Mouse (Mus musculus) liver, postnatal 0 days (tissue): ENCODE measurements around the gene Tnnt2. TPM values are rescaled to one million over a fixed set of nuclear protein-coding genes. Genes with fewer than 3 reads are reported as not detected.

Source experiments
- ATAC-seq: fragments of 200-750 bp; cut with Nextera tagmentation; 2 replicates; pipeline ENCODE4 v1.8.0; 2017; ENCODE audit warnings: mild to moderate bottlenecking, moderate library complexity
- DNase-seq: peaks from one replicate; pipeline ENCODE4 v3.0.0-alpha.2; 2016
- H3K27ac ChIP-seq: fragments of 300-500 bp; sonication (generic); 2 replicates; pipeline ENCODE4 v1.5.1; 2014; ENCODE audit warnings: antibody characterized with exemption, moderate library complexity, mild to moderate bottlenecking, low read depth
- H3K27me3 ChIP-seq: fragments of 300-500 bp; sonication (generic); 2 replicates; pipeline ENCODE4 v1.6.1; 2014; ENCODE audit warnings: low read length, control low read depth, mixed read lengths; ENCODE audit not compliant: insufficient read depth
- H3K36me3 ChIP-seq: fragments of 300-500 bp; sonication (generic); replicated peaks from 2 replicates; pipeline ENCODE4 v1.6.1; 2014; ENCODE audit warnings: mild to moderate bottlenecking, control low read depth, low read length, moderate library complexity, mixed read lengths; ENCODE audit not compliant: insufficient read depth
- H3K4me1 ChIP-seq: fragments of 300-500 bp; sonication (generic); 2 replicates; pipeline ENCODE4 v1.6.1; 2014; ENCODE audit warnings: antibody characterized with exemption, mild to moderate bottlenecking, control low read depth; ENCODE audit not compliant: insufficient read depth
- H3K4me2 ChIP-seq: fragments of 300-500 bp; sonication (generic); 2 replicates; pipeline ENCODE4 v1.6.1; 2014; ENCODE audit warnings: low read depth, mild to moderate bottlenecking, low read length, moderate library complexity, mixed read lengths
- H3K4me3 ChIP-seq: fragments of 300-500 bp; sonication (generic); 2 replicates; pipeline ENCODE4 v1.5.1; 2014; ENCODE audit warnings: low read depth, low read length
- H3K9ac ChIP-seq: fragments of 300-500 bp; sonication (generic); replicated peaks from 2 replicates; pipeline ENCODE4 v1.6.1; 2014; ENCODE audit warnings: mild to moderate bottlenecking, moderate library complexity
- H3K9me3 ChIP-seq: fragments of 300-500 bp; sonication (generic); 2 replicates; pipeline ENCODE4 v1.6.1; 2016; ENCODE audit warnings: mild to moderate bottlenecking, control low read depth, low read length, mixed read lengths
- CTCF ChIP-seq: sonication (generic); IDR thresholded peaks from 2 replicates; pipeline ENCODE4 v1.5.1; 2016; ENCODE audit warnings: antibody characterized with exemption, low read depth
- EP300 ChIP-seq: IDR thresholded peaks from 2 replicates; pipeline ENCODE4 v1.6.1; 2016; ENCODE audit warnings: antibody characterized with exemption, low read depth, mild to moderate bottlenecking
- WGBS: fragments of 180-500 bp; shearing (Covaris S2); extraction: QIAGEN DNeasy Blood & Tissue Kit; methylation state at CpG from one replicate; pipeline ENCODE4 v1.1.7; 2014; ENCODE audit not compliant: insufficient replicate concordance; 5-methylcytosine and 5-hydroxymethylcytosine counted together
- polyA plus RNA-seq: library from polyadenylated mRNA; unstranded; fragments of >200 nt; fragmentation: Nextera tagmentation; extraction: Ambion mirVana; gene quantifications from 2 replicates; pipeline ENCODE4 v1.2.1, GENCODE M21; 2015

Tnnt2 gene
- polyA plus RNA-seq, 1 experiment from 2014 or later = 3.2 TPM

DNA sequence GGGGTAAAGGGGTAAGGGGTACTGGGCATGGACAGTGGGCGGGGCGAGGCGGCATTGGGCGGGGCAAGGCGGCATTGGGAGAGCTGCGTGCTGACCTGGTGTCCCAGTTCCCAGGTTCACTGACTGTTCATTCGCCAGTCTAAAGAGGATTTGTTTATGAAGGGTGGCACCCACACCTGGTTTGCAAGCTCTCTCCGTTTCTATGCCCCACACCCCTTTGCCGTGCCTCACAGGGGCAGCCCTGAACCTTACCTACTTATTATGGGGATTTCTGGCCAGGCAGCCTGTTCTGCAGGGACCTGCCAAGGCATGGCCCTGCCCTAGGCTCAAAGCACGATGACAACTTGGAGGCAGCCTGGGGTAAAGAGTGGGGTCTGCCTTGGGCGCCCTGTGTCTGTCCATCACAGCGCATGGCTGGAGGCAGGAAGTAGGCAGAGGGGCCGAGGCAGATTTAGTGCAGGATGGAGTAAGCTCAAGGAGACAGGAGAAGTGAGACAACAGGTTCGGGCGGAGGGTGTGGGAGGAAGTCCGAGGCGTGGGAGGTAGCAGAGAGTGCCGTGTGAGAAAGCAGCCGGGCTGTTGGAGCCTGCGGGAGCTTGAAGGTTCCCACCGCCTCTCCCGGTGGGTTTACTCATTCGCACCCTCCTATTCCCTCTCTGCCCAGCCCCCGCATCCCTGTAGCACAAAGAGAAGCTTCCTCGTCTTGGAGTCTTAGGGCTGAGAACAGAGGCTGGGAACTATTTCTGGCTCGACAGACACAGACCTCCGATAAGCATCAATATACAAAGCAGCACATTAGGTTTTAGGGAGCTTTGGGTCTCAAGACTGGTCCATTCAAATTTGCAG is 42.6 kb upstream of the Tnnt2 start:
- H3K36me3 ChIP-seq = no peaks in the 10 kb centered on the region
- WGBS = 11% methylated on average over 24 of the region's 27 CpGs
- H3K27me3 ChIP-seq = peaks cover 16% of the 10 kb centered on the region
- no peak overlapping the region for H3K27ac ChIP-seq
- peak overlapping the region; percentile 62 for H3K4me2 ChIP-seq
- ATAC-seq (peak; percentile 9; the same call in 1 of the 2 replicates), DNase-seq (no peak)
- TF ChIP-seq EP300 = no peak
- TF ChIP-seq CTCF = no peak
- H3K9me3 ChIP-seq = no peaks in the 10 kb centered on the region
- H3K4me3 ChIP-seq = peak overlapping the region; percentile 18
- no peak overlapping the region; the same call in 1 of the 2 replicates for H3K9ac ChIP-seq
- peaks cover 6% of the 10 kb centered on the region for H3K4me1 ChIP-seq

DNA sequence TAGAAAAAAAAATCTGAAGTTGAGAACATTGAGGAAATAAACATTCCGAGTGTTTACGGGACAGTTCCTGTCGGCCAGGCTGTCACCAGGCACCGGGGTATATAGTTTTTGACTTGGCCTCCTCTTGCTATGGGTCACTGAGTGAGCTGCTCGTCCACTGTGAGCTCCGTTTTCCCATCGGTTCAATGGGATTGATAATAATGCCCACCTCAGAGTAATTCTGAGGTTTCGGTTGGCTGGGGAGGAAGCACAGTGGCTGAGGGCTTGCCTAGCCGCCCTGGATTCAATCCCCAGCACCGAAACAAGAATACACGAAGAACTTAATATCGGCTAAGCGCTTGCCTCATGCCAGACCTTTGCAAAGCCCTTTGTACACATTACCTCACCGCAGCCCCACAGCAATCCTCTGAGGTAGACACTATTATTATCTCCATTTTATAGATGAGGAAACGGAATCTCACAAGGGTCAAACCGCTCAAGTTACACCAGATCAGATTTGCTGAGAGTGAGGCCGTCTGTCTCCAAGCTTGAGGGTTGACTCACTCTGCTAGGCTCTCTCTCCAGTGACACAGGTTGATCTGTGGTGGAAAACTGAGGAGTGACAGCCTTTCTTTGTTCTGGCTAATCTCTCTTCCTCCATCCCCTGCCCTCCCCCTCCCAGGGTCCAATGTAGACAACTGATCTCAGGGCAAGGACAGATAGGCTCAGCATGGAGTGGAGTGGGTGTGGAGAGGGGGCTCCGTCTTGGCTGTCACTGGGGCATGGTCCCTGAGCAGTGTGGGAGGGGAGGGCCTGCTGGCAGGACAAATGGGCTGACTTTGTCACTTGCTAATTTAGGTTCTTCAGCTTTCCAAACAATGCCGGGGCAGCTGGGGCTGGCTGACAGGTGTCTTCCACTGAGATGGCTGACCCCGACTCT is 41.7 kb upstream of the Tnnt2 start:
- Histone ChIP-seq H3K4me1 (peaks cover 6% of the 10 kb centered on the region), H3K36me3 (no peaks in the 10 kb centered on the region), H3K4me3 (peak overlapping the region; percentile 18), H3K27me3 (peaks cover 16% of the 10 kb centered on the region), H3K9me3 (no peaks in the 10 kb centered on the region), H3K27ac (no peak overlapping the region), H3K4me2 (peak overlapping the region; percentile 62), H3K9ac (no peak overlapping the region)
- 17% methylated on average over 20 of the region's 20 CpGs for WGBS
- no peak for TF ChIP-seq EP300
- DNase-seq (no peak), ATAC-seq (peak; percentile 59; the same call in 1 of the 2 replicates)

DNA sequence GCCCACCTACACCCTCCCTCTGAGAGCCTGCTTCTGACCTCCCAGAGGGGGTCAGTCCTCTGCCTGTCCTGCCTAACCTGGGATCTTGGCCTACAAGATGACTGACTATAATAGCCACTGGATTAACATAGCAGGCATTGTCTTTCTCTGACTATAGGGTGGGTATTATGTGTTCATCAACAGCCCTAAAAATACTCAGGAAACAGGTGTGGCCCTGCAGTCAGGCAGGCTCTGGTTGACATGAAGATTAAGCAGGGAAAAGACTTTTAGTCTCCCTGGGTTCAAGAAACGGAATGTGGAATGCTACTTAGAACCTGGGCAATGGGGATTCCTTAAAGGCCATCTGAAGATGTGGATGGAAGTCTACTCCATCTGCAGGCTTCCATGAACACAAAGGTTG is 37.7 kb upstream of the Tnnt2 start:
- 80% methylated on average over 1 of the region's 1 CpGs for WGBS
- H3K9ac ChIP-seq = no peak overlapping the region
- DNase-seq (no peak), ATAC-seq (no peak)
- no peak overlapping the region for H3K4me3 ChIP-seq
- H3K4me1 ChIP-seq = peaks cover 8% of the 10 kb centered on the region
- no peak overlapping the region for H3K4me2 ChIP-seq
- no peaks in the 10 kb centered on the region for H3K9me3 ChIP-seq
- H3K27ac ChIP-seq = no peak overlapping the region
- H3K36me3 ChIP-seq = no peaks in the 10 kb centered on the region
- peaks cover 11% of the 10 kb centered on the region for H3K27me3 ChIP-seq
- no peak for TF ChIP-seq CTCF
- TF ChIP-seq EP300 = no peak

DNA sequence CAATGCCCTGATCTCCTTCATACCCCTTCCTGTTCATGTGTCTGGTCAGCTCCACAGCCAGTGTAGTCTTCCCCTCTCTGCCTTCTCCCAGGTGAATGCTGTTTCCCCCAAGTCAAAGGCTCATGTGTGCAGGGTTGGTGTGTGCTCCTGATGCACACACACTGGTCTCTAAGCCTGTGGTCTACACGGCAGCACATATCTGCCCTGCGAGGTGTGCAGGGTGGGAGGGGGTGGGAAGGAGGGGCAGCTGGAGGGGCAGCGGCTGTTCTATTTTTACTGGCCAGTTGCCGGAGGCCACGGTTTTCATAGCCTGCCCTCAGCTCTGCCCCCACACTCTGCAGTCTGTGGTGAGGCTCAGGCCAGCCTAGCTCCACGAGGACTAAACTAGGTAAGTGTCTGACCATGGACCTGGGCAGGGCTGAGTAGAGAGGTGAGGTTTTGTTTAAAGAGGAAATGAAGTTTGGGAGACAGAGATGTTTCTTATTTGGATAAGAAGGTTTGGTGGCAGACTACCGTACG is 37.0 kb upstream of the Tnnt2 start:
- ATAC-seq (no peak), DNase-seq (no peak)
- H3K27ac ChIP-seq = no peak overlapping the region
- TF ChIP-seq EP300 (no peak), CTCF (no peak)
- peaks cover 7% of the 10 kb centered on the region for H3K27me3 ChIP-seq
- no peaks in the 10 kb centered on the region for H3K36me3 ChIP-seq
- H3K9ac ChIP-seq = no peak overlapping the region
- peaks cover 4% of the 10 kb centered on the region; the same call in 1 of the 2 replicates for H3K4me1 ChIP-seq
- 36% methylated on average over 8 of the region's 8 CpGs for WGBS
- H3K4me2 ChIP-seq = no peak overlapping the region
- H3K4me3 ChIP-seq = no peak overlapping the region
- H3K9me3 ChIP-seq = no peaks in the 10 kb centered on the region

DNA sequence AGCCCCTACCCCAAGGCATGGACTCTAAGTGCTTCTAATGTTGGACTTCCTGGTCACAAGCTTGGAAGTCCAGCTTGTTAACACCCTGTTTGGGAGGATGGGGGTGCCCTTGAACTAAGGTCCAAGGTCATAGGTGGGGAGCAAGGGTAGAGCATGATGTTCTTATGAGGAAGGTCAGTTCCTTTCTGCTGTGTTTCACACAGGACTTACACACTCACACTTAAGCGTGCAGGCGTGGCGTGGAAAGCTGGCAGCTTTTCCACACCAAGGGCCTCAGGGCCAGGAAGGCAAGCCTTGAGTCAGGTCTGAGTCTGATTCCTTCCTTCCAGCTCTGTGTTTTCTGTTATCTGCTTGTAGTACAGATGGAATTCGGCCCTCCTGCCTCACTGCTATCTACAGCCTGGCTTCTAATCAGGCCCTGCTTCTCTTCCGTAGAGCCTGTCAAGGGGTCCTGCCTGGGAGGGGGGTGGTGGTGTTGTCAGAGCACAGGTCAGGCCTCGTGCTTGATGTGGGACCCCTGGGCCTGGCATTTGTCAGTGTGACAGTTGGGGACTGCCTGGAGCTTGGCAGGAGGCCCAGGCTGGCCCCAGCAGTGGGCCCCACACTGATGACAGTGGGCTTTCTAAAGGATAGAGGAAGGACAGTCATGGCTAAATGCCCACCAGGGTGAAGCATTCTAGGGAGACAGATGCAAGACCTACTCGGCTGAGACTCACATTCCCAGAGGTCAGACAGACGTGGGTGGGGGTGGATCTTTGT is 35.8 kb upstream of the Tnnt2 start:
- H3K27me3 ChIP-seq = peaks cover 3% of the 10 kb centered on the region; the same call in 1 of the 2 replicates
- TF ChIP-seq EP300 (no peak), CTCF (no peak)
- no peak overlapping the region for H3K4me2 ChIP-seq
- DNase-seq = no peak
- H3K4me1 ChIP-seq = peaks cover 4% of the 10 kb centered on the region; the same call in 1 of the 2 replicates
- 38% methylated on average over 8 of the region's 8 CpGs for WGBS
- ATAC-seq = no peak
- no peaks in the 10 kb centered on the region for H3K9me3 ChIP-seq
- no peak overlapping the region for H3K4me3 ChIP-seq
- H3K9ac ChIP-seq = no peak overlapping the region
- H3K36me3 ChIP-seq = no peaks in the 10 kb centered on the region
- no peak overlapping the region for H3K27ac ChIP-seq
